Mouse (Mus musculus) heart, embryonic 12.5 days (tissue): ENCODE measurements around the gene Stat6. TPM values are rescaled to one million over a fixed set of nuclear protein-coding genes. Genes with fewer than 3 reads are reported as not detected.

ENCODE experiments used
- ATAC-seq: fragments of 200-750 bp; cut with Nextera tagmentation; 2 replicates; pipeline ENCODE4 v1.8.0; 2017; ENCODE audit warnings: moderate TSS enrichment, moderate library complexity; ENCODE audit not compliant: insufficient number of reproducible peaks, low FRiP score
- H3K27ac ChIP-seq: fragments of 300-500 bp; sonication (generic); 2 replicates; pipeline ENCODE4 v1.5.1; 2016; ENCODE audit warnings: mild to moderate bottlenecking, moderate library complexity; ENCODE audit not compliant: poor library complexity, severe bottlenecking
- H3K27me3 ChIP-seq: fragments of 300-500 bp; sonication (generic); replicated peaks from 2 replicates; pipeline ENCODE4 v1.6.1; 2016; ENCODE audit warnings: mild to moderate bottlenecking, moderate library complexity
- H3K36me3 ChIP-seq: fragments of 300-500 bp; sonication (generic); 2 replicates; pipeline ENCODE4 v1.6.1; 2016; ENCODE audit warnings: mild to moderate bottlenecking, moderate library complexity
- H3K4me1 ChIP-seq: fragments of 300-500 bp; sonication (generic); replicated peaks from 2 replicates; pipeline ENCODE4 v1.6.1; 2016; ENCODE audit warnings: mild to moderate bottlenecking
- H3K4me2 ChIP-seq: fragments of 300-500 bp; sonication (generic); 2 replicates; pipeline ENCODE4 v1.6.1; 2016; ENCODE audit warnings: mild to moderate bottlenecking, moderate library complexity
- H3K4me3 ChIP-seq: fragments of 300-500 bp; sonication (generic); 2 replicates; pipeline ENCODE4 v1.5.1; 2016; ENCODE audit warnings: mild to moderate bottlenecking
- H3K9ac ChIP-seq: fragments of 300-500 bp; sonication (generic); 2 replicates; pipeline ENCODE4 v1.6.1; 2016; ENCODE audit warnings: mild to moderate bottlenecking, moderate library complexity
- H3K9me3 ChIP-seq: fragments of 300-500 bp; sonication (generic); replicated peaks from 2 replicates; pipeline ENCODE4 v1.6.1; 2016; ENCODE audit warnings: mild to moderate bottlenecking, moderate library complexity
- WGBS: fragments of 180-500 bp; shearing (Covaris S2); methylation state at CpG from one replicate; pipeline ENCODE4 v1.1.7; 2016; 5-methylcytosine and 5-hydroxymethylcytosine counted together
- polyA plus RNA-seq: library from polyadenylated mRNA; unstranded; fragments of >200 nt; fragmentation: Nextera tagmentation; extraction: Ambion mirVana; gene quantifications from 2 replicates; pipeline ENCODE4 v1.2.1, GENCODE M21; 2016

Stat6 gene
- polyA plus RNA-seq, 1 experiment from 2014 or later, result 28.2 TPM

GRCm38 (mm10) chr10:127623439-127624216, 19.2 kb upstream of the Stat6 start:
- Histone ChIP-seq H3K4me2 (no peak overlapping the region), H3K36me3 (no peaks in the 10 kb centered on the region), H3K27me3 (no peaks in the 10 kb centered on the region), H3K4me1 (peaks cover 23% of the 10 kb centered on the region), H3K4me3 (no peak overlapping the region), H3K9me3 (peaks cover 13% of the 10 kb centered on the region), H3K27ac (no peak overlapping the region), H3K9ac (no peak overlapping the region)
- WGBS, result 84% methylated on average over 6 of the region's 6 CpGs
- ATAC-seq, result no peak

- no peaks in the 10 kb centered on the region for H3K36me3 ChIP-seq
- WGBS, result 86% methylated on average over 3 of the region's 3 CpGs
- ATAC-seq, result no peak
- H3K27ac ChIP-seq, result no peak overlapping the region
- H3K9me3 ChIP-seq, result peaks cover 13% of the 10 kb centered on the region
- H3K4me3 ChIP-seq, result no peak overlapping the region
- H3K9ac ChIP-seq, result no peak overlapping the region
- H3K4me2 ChIP-seq, result no peak overlapping the region
- H3K27me3 ChIP-seq, result no peaks in the 10 kb centered on the region
- H3K4me1 ChIP-seq, result 0 out of 2 replicates have a peak, but pooled peaks cover 5% of the 10 kb centered on the region
Observed at GRCm38 (mm10) chr10:127626433-127626832, 16.4 kb upstream of the Stat6 start.

GRCm38 (mm10) chr10:127631261-127632214, 11.2 kb upstream of the Stat6 start:
- 72% methylated on average over 10 of the region's 10 CpGs for WGBS
- no peak for ATAC-seq
- Histone ChIP-seq H3K4me1 (0 out of 2 replicates have a peak, but pooled peaks cover under 1% of the 10 kb centered on the region), H3K9ac (no peak overlapping the region), H3K4me2 (no peak overlapping the region), H3K27me3 (no peaks in the 10 kb centered on the region), H3K27ac (no peak overlapping the region), H3K4me3 (no peak overlapping the region), H3K9me3 (peaks cover 7% of the 10 kb centered on the region), H3K36me3 (no peaks in the 10 kb centered on the region)

- Histone ChIP-seq H3K27ac (no peak overlapping the region), H3K27me3 (no peaks in the 10 kb centered on the region), H3K9me3 (no peaks in the 10 kb centered on the region), H3K4me1 (peaks cover 5% of the 10 kb centered on the region; the same call in 1 of the 2 replicates), H3K36me3 (no peaks in the 10 kb centered on the region), H3K9ac (no peak overlapping the region), H3K4me2 (no peak overlapping the region), H3K4me3 (no peak overlapping the region)
- no peak for ATAC-seq
- 62% methylated on average over 7 of the region's 7 CpGs for WGBS
Observed at GRCm38 (mm10) chr10:127632668-127633271, 10.0 kb upstream of the Stat6 start.

- Histone ChIP-seq H3K36me3 (no peaks in the 10 kb centered on the region), H3K9ac (0 out of 2 replicates have a peak overlapping the region, but pooled peaks have one; percentile 10), H3K4me2 (no peak overlapping the region), H3K27ac (no peak overlapping the region), H3K4me1 (peaks cover 22% of the 10 kb centered on the region), H3K27me3 (no peaks in the 10 kb centered on the region), H3K9me3 (no peaks in the 10 kb centered on the region), H3K4me3 (no peak overlapping the region)
- 58% methylated on average over 5 of the region's 5 CpGs for WGBS
- ATAC-seq, result no peak
Observed at GRCm38 (mm10) chr10:127640421-127640820, 2.4 kb upstream of the Stat6 start.

- Histone ChIP-seq H3K9ac (peak overlapping the region; percentile 87), H3K27ac (peak overlapping the region; percentile 91)
- ATAC-seq, result peak; percentile 76
Observed at GRCm38 (mm10) chr10:127641861-127642771, 670 bp upstream of the Stat6 start.

GRCm38 (mm10) chr10:127643553-127644238, 910 bp downstream of the Stat6 start:
- peak overlapping the region; percentile 65 for H3K4me3 ChIP-seq
- H3K4me2 ChIP-seq, result peak overlapping the region; percentile 84
- H3K27ac ChIP-seq, result peak overlapping the region; percentile 91
- H3K27me3 ChIP-seq, result no peaks in the 10 kb centered on the region
- peaks cover 17% of the 10 kb centered on the region; the same call in 1 of the 2 replicates for H3K4me1 ChIP-seq
- 0% methylated on average over 25 of the region's 25 CpGs for WGBS
- no peaks in the 10 kb centered on the region for H3K9me3 ChIP-seq
- peak overlapping the region; percentile 87 for H3K9ac ChIP-seq
- peak; percentile 75 for ATAC-seq
- peaks cover 19% of the 10 kb centered on the region for H3K36me3 ChIP-seq

More at GRCm38 (mm10) chr10:127641861-127642771, 670 bp upstream of the Stat6 start:
- H3K9me3 ChIP-seq, result no peaks in the 10 kb centered on the region
- H3K4me3 ChIP-seq, result peak overlapping the region; percentile 65
- H3K36me3 ChIP-seq, result peaks cover 3% of the 10 kb centered on the region
- WGBS, result 4% methylated on average over 19 of the region's 19 CpGs
- H3K27me3 ChIP-seq, result no peaks in the 10 kb centered on the region
- peak overlapping the region; percentile 84 for H3K4me2 ChIP-seq
- H3K4me1 ChIP-seq, result peaks cover 18% of the 10 kb centered on the region

GRCm38 (mm10) chr10:127645791-127646190, 3.0 kb downstream of the Stat6 start:
- no peaks in the 10 kb centered on the region for H3K27me3 ChIP-seq
- no peak overlapping the region for H3K9ac ChIP-seq
- ATAC-seq, result no peak
- WGBS, result 48% methylated on average over 2 of the region's 2 CpGs
- H3K4me1 ChIP-seq, result peaks cover 17% of the 10 kb centered on the region; the same call in 1 of the 2 replicates
- H3K4me2 ChIP-seq, result no peak overlapping the region
- H3K27ac ChIP-seq, result no peak overlapping the region
- peaks cover 32% of the 10 kb centered on the region for H3K36me3 ChIP-seq
- H3K9me3 ChIP-seq, result no peaks in the 10 kb centered on the region
- no peak overlapping the region for H3K4me3 ChIP-seq

- 0 out of 2 replicates have a peak overlapping the region, but pooled peaks have one; percentile 15 for H3K9ac ChIP-seq
- peaks cover 83% of the 10 kb centered on the region for H3K36me3 ChIP-seq
- H3K4me1 ChIP-seq, result peaks cover 2% of the 10 kb centered on the region
- H3K9me3 ChIP-seq, result no peaks in the 10 kb centered on the region
- WGBS, result 51% methylated on average over 21 of the region's 21 CpGs
- H3K27me3 ChIP-seq, result no peaks in the 10 kb centered on the region
- no peak for ATAC-seq
- no peak overlapping the region for H3K4me3 ChIP-seq
- H3K4me2 ChIP-seq, result peak overlapping the region; percentile 38
- H3K27ac ChIP-seq, result no peak overlapping the region
Observed at GRCm38 (mm10) chr10:127652906-127653638, 10.3 kb downstream of the Stat6 start.
